Mouse (Mus musculus): ENCODE data around the gene Atad3a. TPM values are rescaled to one million over a fixed set of nuclear protein-coding genes. Genes with fewer than 3 reads are reported as not detected.

The Atad3a gene
- polyA plus RNA-seq (2011; ENCODE audit: insufficient read depth, insufficient read length, low read depth, missing spikeins) = 78.2 and 89.5 TPM in 2 replicates

GRCm38 (mm10) chr4:155760613-155761355 lies at the start of gene Atad3a:
Atad3a (minus strand) TSS chr4:155761093.
- Histone ChIP-seq H3K4me1 (ENCODE audit: control insufficient read depth, insufficient read depth, low read length) (no peaks in the 10 kb centered on the region), H3K9me3 (replicated peaks; ENCODE audit: control insufficient read depth, insufficient read depth, low read length, poor library complexity, severe bottlenecking) (no peaks in the 10 kb centered on the region), H3K27ac (ENCODE audit: insufficient read depth, low read length) (no peak within 1 kb of the TSS), H3K9ac (ENCODE audit: low read depth, poor library complexity, severe bottlenecking) (peak within 1 kb of the TSS; percentile 72), H3K27me3 (ENCODE audit: control insufficient read depth, insufficient read depth, low read length, poor library complexity, severe bottlenecking) (no peaks in the 10 kb centered on the region), H3K36me3 (ENCODE audit: control insufficient read depth, insufficient read depth, low read length, poor library complexity, severe bottlenecking) (peaks cover 14% of the 10 kb centered on the region), H3K4me3 (ENCODE audit: low read depth, low read length) (peak within 1 kb of the TSS; percentile 72)
- TF ChIP-seq EP300 (IDR thresholded peaks at IDR 0.05; ENCODE audit: insufficient read depth, low read depth, low read length) = no peak
- TF ChIP-seq POLR2A (IDR thresholded peaks at IDR 0.05; ENCODE audit: insufficient read depth, low read length) = peak; percentile 89

GRCm38 (mm10) chr4:155807841-155808240 lies 46.9 kb upstream of the Atad3a start:
- no peaks in the 10 kb centered on the region for H3K9me3 ChIP-seq (replicated peaks; ENCODE audit: control insufficient read depth, insufficient read depth, low read length, poor library complexity, severe bottlenecking)
- H3K4me3 ChIP-seq (ENCODE audit: low read depth, low read length) = no peak overlapping the region
- H3K27me3 ChIP-seq (ENCODE audit: control insufficient read depth, insufficient read depth, low read length, poor library complexity, severe bottlenecking) = no peaks in the 10 kb centered on the region
- peaks cover 36% of the 10 kb centered on the region for H3K36me3 ChIP-seq (ENCODE audit: control insufficient read depth, insufficient read depth, low read length, poor library complexity, severe bottlenecking)
- no peak overlapping the region for H3K27ac ChIP-seq (ENCODE audit: insufficient read depth, low read length)
- TF ChIP-seq CTCF (IDR thresholded peaks at IDR 0.05; ENCODE audit: low read depth, low read length) (no peak), POLR2A (IDR thresholded peaks at IDR 0.05; ENCODE audit: insufficient read depth, low read length) (no peak), EP300 (IDR thresholded peaks at IDR 0.05; ENCODE audit: insufficient read depth, low read depth, low read length) (no peak)
- H3K9ac ChIP-seq (ENCODE audit: low read depth, poor library complexity, severe bottlenecking) = no peak overlapping the region
- H3K4me1 ChIP-seq (ENCODE audit: control insufficient read depth, insufficient read depth, low read length) = no peaks in the 10 kb centered on the region

- Histone ChIP-seq H3K4me1 (ENCODE audit: control insufficient read depth, insufficient read depth, low read length) (no peaks in the 10 kb centered on the region), H3K27ac (ENCODE audit: insufficient read depth, low read length) (no peak overlapping the region), H3K9ac (ENCODE audit: low read depth, poor library complexity, severe bottlenecking) (peak overlapping the region; percentile 77), H3K9me3 (replicated peaks; ENCODE audit: control insufficient read depth, insufficient read depth, low read length, poor library complexity, severe bottlenecking) (no peaks in the 10 kb centered on the region), H3K36me3 (ENCODE audit: control insufficient read depth, insufficient read depth, low read length, poor library complexity, severe bottlenecking) (peaks cover 17% of the 10 kb centered on the region), H3K4me3 (ENCODE audit: low read depth, low read length) (peak overlapping the region; percentile 87), H3K27me3 (ENCODE audit: control insufficient read depth, insufficient read depth, low read length, poor library complexity, severe bottlenecking) (no peaks in the 10 kb centered on the region)
- TF ChIP-seq POLR2A (IDR thresholded peaks at IDR 0.05; ENCODE audit: insufficient read depth, low read length) (no peak), EP300 (IDR thresholded peaks at IDR 0.05; ENCODE audit: insufficient read depth, low read depth, low read length) (no peak), CTCF (IDR thresholded peaks at IDR 0.05; ENCODE audit: low read depth, low read length) (no peak)
Observed at GRCm38 (mm10) chr4:155803340-155804041, 42.6 kb upstream of the Atad3a start.

GRCm38 (mm10) chr4:155802741-155803339 lies 41.9 kb upstream of the Atad3a start, which contains the start of gene Mrpl20:
Mrpl20 (plus strand) TSS chr4:155802878.
- H3K9ac ChIP-seq (ENCODE audit: low read depth, poor library complexity, severe bottlenecking) = peak within 1 kb of the TSS; percentile 77
- peaks cover 11% of the 10 kb centered on the region for H3K36me3 ChIP-seq (ENCODE audit: control insufficient read depth, insufficient read depth, low read length, poor library complexity, severe bottlenecking)
- H3K27me3 ChIP-seq (ENCODE audit: control insufficient read depth, insufficient read depth, low read length, poor library complexity, severe bottlenecking) = no peaks in the 10 kb centered on the region
- TF ChIP-seq CTCF (IDR thresholded peaks at IDR 0.05; ENCODE audit: low read depth, low read length) (peak; percentile 10), POLR2A (IDR thresholded peaks at IDR 0.05; ENCODE audit: insufficient read depth, low read length) (no peak)
- H3K4me3 ChIP-seq (ENCODE audit: low read depth, low read length) = peak within 1 kb of the TSS; percentile 87
- no peaks in the 10 kb centered on the region for H3K4me1 ChIP-seq (ENCODE audit: control insufficient read depth, insufficient read depth, low read length)
- no peaks in the 10 kb centered on the region for H3K9me3 ChIP-seq (replicated peaks; ENCODE audit: control insufficient read depth, insufficient read depth, low read length, poor library complexity, severe bottlenecking)
- peak within 1 kb of the TSS; percentile 57; the same call in 1 of the 2 replicates for H3K27ac ChIP-seq (ENCODE audit: insufficient read depth, low read length)

GRCm38 (mm10) chr4:155802075-155802474 lies 41.2 kb upstream of the Atad3a start:
- TF ChIP-seq POLR2A (IDR thresholded peaks at IDR 0.05; ENCODE audit: insufficient read depth, low read length) (no peak), CTCF (IDR thresholded peaks at IDR 0.05; ENCODE audit: low read depth, low read length) (no peak)
- Histone ChIP-seq H3K9me3 (replicated peaks; ENCODE audit: control insufficient read depth, insufficient read depth, low read length, poor library complexity, severe bottlenecking) (no peaks in the 10 kb centered on the region), H3K27me3 (ENCODE audit: control insufficient read depth, insufficient read depth, low read length, poor library complexity, severe bottlenecking) (no peaks in the 10 kb centered on the region), H3K36me3 (ENCODE audit: control insufficient read depth, insufficient read depth, low read length, poor library complexity, severe bottlenecking) (peaks cover 5% of the 10 kb centered on the region), H3K9ac (ENCODE audit: low read depth, poor library complexity, severe bottlenecking) (no peak overlapping the region), H3K4me3 (ENCODE audit: low read depth, low read length) (no peak overlapping the region), H3K27ac (ENCODE audit: insufficient read depth, low read length) (peak overlapping the region; percentile 47; the same call in 1 of the 2 replicates), H3K4me1 (ENCODE audit: control insufficient read depth, insufficient read depth, low read length) (no peaks in the 10 kb centered on the region)
